Mouse (Mus musculus): Measurements from ENCODE around the gene Timp2. TPM values are rescaled to one million over a fixed set of nuclear protein-coding genes. Genes with fewer than 3 reads are reported as not detected.
A peak's percentile ranks its signal among the peaks of the same experiment; 100 is the strongest.

Timp2 gene
- polyA plus RNA-seq, 1 experiment from 2014 or later: 72.7 TPM

GRCm38 (mm10) chr11:118362971-118363518 lies 7.5 kb upstream of the Timp2 start:
- H3K4me3 ChIP-seq (ENCODE audit: low read depth, low read length): no peak overlapping the region
- H3K27ac ChIP-seq (replicated peaks): peak overlapping the region; percentile 88
- no peaks in the 10 kb centered on the region for H3K36me3 ChIP-seq (ENCODE audit: control insufficient read depth, insufficient read depth, low read length)
- H3K4me2 ChIP-seq (replicated peaks; ENCODE audit: low read depth): peak overlapping the region; percentile 29; the same call in 1 of the 2 replicates
- TF ChIP-seq EP300 (optimal IDR thresholded peaks at IDR 0.05) (no peak), CTCF (IDR thresholded peaks at IDR 0.05; ENCODE audit: low read depth) (no peak)
- 7% methylated on average over 8 of the region's 8 CpGs for WGBS
- peaks cover 23% of the 10 kb centered on the region for H3K4me1 ChIP-seq (replicated peaks; ENCODE audit: control insufficient read depth, insufficient read depth)
- no peaks in the 10 kb centered on the region for H3K9me3 ChIP-seq (ENCODE audit: control insufficient read depth, low read length)
- ATAC-seq (ENCODE audit: low FRiP score, low TSS enrichment) (peak; percentile 80), DNase-seq (ENCODE audit: low spot score) (peak; percentile 55)
- peak overlapping the region; percentile 48 for H3K9ac ChIP-seq (ENCODE audit: low read length)
- H3K27me3 ChIP-seq (ENCODE audit: control insufficient read depth, insufficient read depth, low read length): no peaks in the 10 kb centered on the region

DNA sequence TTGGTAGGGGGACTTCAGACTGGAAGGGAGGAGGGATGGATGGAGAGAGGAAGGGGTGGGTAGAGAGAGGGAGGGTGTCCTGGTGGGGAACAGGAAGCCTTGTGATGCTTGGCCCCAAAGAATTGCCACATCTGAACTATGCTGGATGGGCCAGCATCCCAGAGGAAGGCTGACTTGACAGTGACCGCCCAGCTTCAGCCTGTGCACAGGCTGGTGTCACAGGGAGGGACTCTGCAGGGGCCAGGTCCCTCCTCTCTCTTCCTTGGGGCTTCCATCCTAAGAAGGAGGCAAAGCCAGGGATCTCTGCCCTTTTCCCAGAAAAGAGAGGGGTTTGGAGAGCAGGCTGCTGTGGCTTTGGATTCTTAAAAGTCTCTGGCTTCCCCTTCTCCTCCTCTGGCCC lies 7.0 kb upstream of the Timp2 start:
- Histone ChIP-seq H3K4me3 (ENCODE audit: low read depth, low read length) (no peak overlapping the region), H3K36me3 (ENCODE audit: control insufficient read depth, insufficient read depth, low read length) (no peaks in the 10 kb centered on the region), H3K4me2 (replicated peaks; ENCODE audit: low read depth) (peak overlapping the region; percentile 29; the same call in 1 of the 2 replicates), H3K9ac (ENCODE audit: low read length) (peak overlapping the region; percentile 48; the same call in 1 of the 2 replicates), H3K27ac (replicated peaks) (peak overlapping the region; percentile 88), H3K4me1 (replicated peaks; ENCODE audit: control insufficient read depth, insufficient read depth) (peaks cover 23% of the 10 kb centered on the region), H3K9me3 (ENCODE audit: control insufficient read depth, low read length) (no peaks in the 10 kb centered on the region), H3K27me3 (ENCODE audit: control insufficient read depth, insufficient read depth, low read length) (no peaks in the 10 kb centered on the region)
- DNase-seq (ENCODE audit: low spot score) (no peak), ATAC-seq (ENCODE audit: low FRiP score, low TSS enrichment) (peak; percentile 21; the same call in 1 of the 2 replicates)
- WGBS: 50% methylated on average over 1 of the region's 1 CpGs
- TF ChIP-seq EP300 (optimal IDR thresholded peaks at IDR 0.05) (no peak), CTCF (IDR thresholded peaks at IDR 0.05; ENCODE audit: low read depth) (no peak)

DNA sequence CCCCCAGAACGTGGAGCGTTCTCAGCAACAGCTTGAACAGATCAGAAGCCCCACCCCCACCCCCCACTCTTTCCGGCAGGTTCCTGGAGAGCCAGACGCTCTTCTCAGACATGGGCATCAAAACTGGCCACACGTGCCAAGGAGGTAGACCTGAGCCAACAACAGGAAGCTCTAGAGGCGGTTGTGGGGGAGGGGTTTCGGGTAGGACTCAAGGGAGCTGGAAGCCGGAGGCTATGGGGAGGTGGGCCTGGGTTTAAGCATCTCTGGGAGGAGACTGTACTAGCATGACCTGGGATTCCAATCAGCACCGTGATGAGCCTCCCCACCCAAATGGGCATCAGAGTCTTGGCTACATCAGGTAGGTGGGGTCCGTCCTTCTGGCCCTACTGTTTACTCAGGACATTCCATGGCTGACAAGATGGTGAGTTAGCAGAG lies 5.4 kb upstream of the Timp2 start:
- TF ChIP-seq EP300 (optimal IDR thresholded peaks at IDR 0.05): no peak
- TF ChIP-seq CTCF (IDR thresholded peaks at IDR 0.05; ENCODE audit: low read depth): peak; percentile 24
- Histone ChIP-seq H3K9ac (ENCODE audit: low read length) (no peak overlapping the region), H3K4me1 (replicated peaks; ENCODE audit: control insufficient read depth, insufficient read depth) (peaks cover 23% of the 10 kb centered on the region), H3K27ac (replicated peaks) (peak overlapping the region; percentile 71), H3K9me3 (ENCODE audit: control insufficient read depth, low read length) (no peaks in the 10 kb centered on the region), H3K4me2 (replicated peaks; ENCODE audit: low read depth) (no peak overlapping the region; the same call in 1 of the 2 replicates), H3K27me3 (ENCODE audit: control insufficient read depth, insufficient read depth, low read length) (no peaks in the 10 kb centered on the region), H3K4me3 (ENCODE audit: low read depth, low read length) (no peak overlapping the region), H3K36me3 (ENCODE audit: control insufficient read depth, insufficient read depth, low read length) (no peaks in the 10 kb centered on the region)
- DNase-seq (ENCODE audit: low spot score): peak; percentile 53
- WGBS: 20% methylated on average over 10 of the region's 10 CpGs
- ATAC-seq (ENCODE audit: low FRiP score, low TSS enrichment): peak; percentile 25; the same call in 1 of the 2 replicates

- H3K4me2 ChIP-seq (replicated peaks; ENCODE audit: low read depth): no peak overlapping the region; the same call in 1 of the 2 replicates
- no peak overlapping the region for H3K4me3 ChIP-seq (ENCODE audit: low read depth, low read length)
- no peak overlapping the region for H3K9ac ChIP-seq (ENCODE audit: low read length)
- peak overlapping the region; percentile 71 for H3K27ac ChIP-seq (replicated peaks)
- H3K27me3 ChIP-seq (ENCODE audit: control insufficient read depth, insufficient read depth, low read length): no peaks in the 10 kb centered on the region
- DNase-seq (ENCODE audit: low spot score) (peak; percentile 42), ATAC-seq (ENCODE audit: low FRiP score, low TSS enrichment) (peak; percentile 50; the same call in 1 of the 2 replicates)
- H3K36me3 ChIP-seq (ENCODE audit: control insufficient read depth, insufficient read depth, low read length): no peaks in the 10 kb centered on the region
- H3K9me3 ChIP-seq (ENCODE audit: control insufficient read depth, low read length): no peaks in the 10 kb centered on the region
- H3K4me1 ChIP-seq (replicated peaks; ENCODE audit: control insufficient read depth, insufficient read depth): peaks cover 25% of the 10 kb centered on the region
- no peak for TF ChIP-seq EP300 (optimal IDR thresholded peaks at IDR 0.05)
- TF ChIP-seq CTCF (IDR thresholded peaks at IDR 0.05; ENCODE audit: low read depth): no peak
- 46% methylated on average over 7 of the region's 7 CpGs for WGBS
Observed at GRCm38 (mm10) chr11:118360491-118360890, 5.0 kb upstream of the Timp2 start.

DNA sequence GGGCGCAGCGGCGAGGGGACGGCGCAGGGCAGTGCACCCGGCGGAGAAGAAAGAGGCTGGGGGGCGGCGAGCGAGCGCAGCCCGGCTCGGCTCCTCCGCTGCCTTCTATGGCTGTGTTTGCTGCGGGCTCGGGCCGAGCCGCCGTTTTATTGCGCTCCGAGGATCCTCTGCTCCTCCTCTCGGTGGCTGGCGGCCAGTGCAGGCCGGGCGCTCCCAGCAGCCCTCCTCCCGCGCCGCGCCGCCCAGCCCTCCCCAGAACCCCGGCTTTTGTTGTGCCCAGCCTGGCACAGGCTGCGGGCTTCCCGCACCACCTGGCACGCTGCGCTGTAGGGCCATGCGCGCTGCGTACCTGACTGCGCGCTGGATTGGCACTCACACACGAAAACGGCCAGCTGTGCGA lies 335 bp downstream of the Timp2 start:
- ATAC-seq (ENCODE audit: low FRiP score, low TSS enrichment): peak; percentile 91
- H3K9me3 ChIP-seq (ENCODE audit: control insufficient read depth, low read length): no peaks in the 10 kb centered on the region
- peaks cover 4% of the 10 kb centered on the region for H3K4me1 ChIP-seq (replicated peaks; ENCODE audit: control insufficient read depth, insufficient read depth)
- peak overlapping the region; percentile 80 for H3K4me3 ChIP-seq (ENCODE audit: low read depth, low read length)
- peak overlapping the region; percentile 89 for H3K4me2 ChIP-seq (replicated peaks; ENCODE audit: low read depth)
- H3K27me3 ChIP-seq (ENCODE audit: control insufficient read depth, insufficient read depth, low read length): no peaks in the 10 kb centered on the region
- peak overlapping the region; percentile 95 for H3K9ac ChIP-seq (ENCODE audit: low read length)
- TF ChIP-seq EP300 (optimal IDR thresholded peaks at IDR 0.05) (no peak), CTCF (IDR thresholded peaks at IDR 0.05; ENCODE audit: low read depth) (peak; percentile 74)
- no peaks in the 10 kb centered on the region for H3K36me3 ChIP-seq (ENCODE audit: control insufficient read depth, insufficient read depth, low read length)
- 0% methylated on average over 24 of the region's 43 CpGs for WGBS
- DNase-seq (ENCODE audit: low spot score): peak; percentile 88
- peak overlapping the region; percentile 94 for H3K27ac ChIP-seq (replicated peaks)

DNA sequence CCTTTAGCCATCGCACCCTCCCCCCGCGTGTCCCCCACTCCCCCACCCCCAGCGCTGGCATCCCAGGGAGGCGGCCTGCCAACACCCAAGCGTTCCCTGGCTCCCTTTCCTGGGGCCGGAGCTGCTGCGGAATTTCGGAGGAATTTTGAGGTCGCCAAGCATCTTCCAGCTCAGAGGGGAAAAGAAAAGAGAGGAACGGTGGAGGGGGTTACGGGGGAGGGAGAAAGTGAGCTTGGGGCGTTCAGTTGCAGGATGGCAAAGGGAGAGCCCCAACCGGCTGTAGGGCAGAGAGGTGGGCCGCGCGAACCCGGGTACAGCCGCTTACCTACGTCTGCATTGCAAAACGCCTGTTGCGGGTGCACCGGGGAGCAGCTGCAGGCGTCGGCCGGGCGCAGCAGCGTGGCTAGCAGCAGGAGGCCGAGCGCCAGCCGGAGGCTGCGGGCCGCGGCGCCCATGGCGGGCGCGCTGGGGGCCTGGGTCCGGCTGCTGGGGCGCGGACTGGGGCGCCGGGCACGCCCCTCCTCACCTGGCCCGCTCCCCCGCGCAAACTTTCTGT lies 826 bp downstream of the Timp2 start:
- H3K27ac ChIP-seq (replicated peaks): peak overlapping the region; percentile 94
- no peaks in the 10 kb centered on the region for H3K36me3 ChIP-seq (ENCODE audit: control insufficient read depth, insufficient read depth, low read length)
- TF ChIP-seq EP300 (optimal IDR thresholded peaks at IDR 0.05) (no peak), CTCF (IDR thresholded peaks at IDR 0.05; ENCODE audit: low read depth) (no peak)
- H3K4me1 ChIP-seq (replicated peaks; ENCODE audit: control insufficient read depth, insufficient read depth): peaks cover 3% of the 10 kb centered on the region
- under 1% methylated on average over 42 of the region's 47 CpGs for WGBS
- no peaks in the 10 kb centered on the region for H3K9me3 ChIP-seq (ENCODE audit: control insufficient read depth, low read length)
- no peaks in the 10 kb centered on the region for H3K27me3 ChIP-seq (ENCODE audit: control insufficient read depth, insufficient read depth, low read length)
- DNase-seq (ENCODE audit: low spot score): peak; percentile 42
- ATAC-seq (ENCODE audit: low FRiP score, low TSS enrichment): peak; percentile 22; the same call in 1 of the 2 replicates
- H3K4me3 ChIP-seq (ENCODE audit: low read depth, low read length): peak overlapping the region; percentile 80
- peak overlapping the region; percentile 89 for H3K4me2 ChIP-seq (replicated peaks; ENCODE audit: low read depth)
- peak overlapping the region; percentile 95 for H3K9ac ChIP-seq (ENCODE audit: low read length)
